Mouse (Mus musculus): ENCODE measurements around the gene Pdia5.

DNA sequence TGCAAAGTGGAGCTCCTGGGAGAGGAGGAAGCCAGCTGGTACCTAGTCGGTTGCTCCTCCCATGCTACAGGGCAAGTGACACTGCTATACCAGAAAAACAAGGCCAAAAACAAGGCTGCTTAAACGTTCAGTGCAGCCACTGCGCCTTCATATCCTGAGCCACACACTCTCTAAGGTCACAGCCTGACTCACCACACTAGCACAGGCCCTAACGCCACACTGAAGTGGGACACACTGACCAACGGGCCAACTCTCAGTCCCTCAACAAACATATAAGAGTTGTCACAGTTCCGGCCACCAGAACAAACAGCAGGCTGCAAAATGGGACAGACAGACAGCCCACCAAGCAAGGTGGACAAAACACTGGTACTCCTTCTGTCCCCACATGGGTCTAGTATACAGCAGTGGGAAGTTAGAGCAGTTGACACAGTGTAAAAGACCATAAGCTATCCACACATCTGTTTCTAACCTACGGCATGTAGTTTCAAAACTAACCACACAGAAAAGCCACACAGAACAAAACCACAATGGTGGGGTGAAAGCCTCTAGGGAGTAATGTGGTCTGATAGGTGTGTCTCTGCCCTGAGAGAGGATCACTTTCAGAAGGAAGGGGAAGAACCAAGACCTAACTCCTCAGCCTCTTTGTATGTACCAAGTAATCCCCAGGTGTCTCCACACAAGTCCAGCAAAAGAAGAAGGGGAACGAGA lies 6.0 kb downstream of the Pdia5 start:
- TF ChIP-seq CTCF (IDR thresholded peaks at IDR 0.05; ENCODE audit: low read depth) (no peak), EP300 (IDR thresholded peaks at IDR 0.05; ENCODE audit: low read depth) (no peak)

Measured in heart, postnatal 0 days (tissue).